Mouse (Mus musculus): ENCODE measurements around the gene Syt12. TPM values are rescaled to one million over a fixed set of nuclear protein-coding genes. Genes with fewer than 3 reads are reported as not detected.

Gene Syt12
- 0.40 TPM for polyA plus RNA-seq (2014; fragmentation: Illumina TruSeq; extraction: RNeasy Lipid Tissue Mini Kit (QIAGEN cat#74804); ENCODE audit: low read depth, low replicate concordance)

GRCm38 (mm10) chr19:4477345-4478189 lies at the start of gene Syt12:
Syt12 (minus strand) TSS chr19:4477447.

GRCm38 (mm10) chr19:4509986-4510963 lies 33.0 kb upstream of the Syt12 start, which contains the start of gene Pcx:
Pcx (plus strand) TSS chr19:4510472.

GRCm38 (mm10) chr19:4498062-4498933 lies 21.1 kb upstream of the Syt12 start, which contains the start of gene 2010003K11Rik:
2010003K11Rik (minus strand) TSS chr19:4498583.

GRCm38 (mm10) chr19:4439161-4439801 lies 38.0 kb downstream of the Syt12 start, which contains the start of gene Rhod:
Rhod (minus strand) TSS chr19:4439432.

GRCm38 (mm10) chr19:4397798-4398629 lies 79.2 kb downstream of the Syt12 start, which contains the start of gene Kdm2a:
Kdm2a (minus strand) TSS chr19:4398285.

Other genes starting within 250 kb of the Syt12 start
- not detected for gene Pold4, start 245.5 kb downstream of the Syt12 start, polyA plus RNA-seq (2014; fragmentation: Illumina TruSeq; extraction: RNeasy Lipid Tissue Mini Kit (QIAGEN cat#74804); ENCODE audit: low read depth, low replicate concordance)
- gene Ssh3, start 208.3 kb downstream of the Syt12 start, polyA plus RNA-seq (2014; fragmentation: Illumina TruSeq; extraction: RNeasy Lipid Tissue Mini Kit (QIAGEN cat#74804); ENCODE audit: low read depth, low replicate concordance): 1.7 TPM
- not detected for gene Ankrd13d, start 194.3 kb downstream of the Syt12 start, polyA plus RNA-seq (2014; fragmentation: Illumina TruSeq; extraction: RNeasy Lipid Tissue Mini Kit (QIAGEN cat#74804); ENCODE audit: low read depth, low replicate concordance)
- 11.2 TPM for gene Grk2, start 171.2 kb downstream of the Syt12 start, polyA plus RNA-seq (2014; fragmentation: Illumina TruSeq; extraction: RNeasy Lipid Tissue Mini Kit (QIAGEN cat#74804); ENCODE audit: low read depth, low replicate concordance)
- 50.5 TPM for gene Kdm2a, start 79.2 kb downstream of the Syt12 start, polyA plus RNA-seq (2014; fragmentation: Illumina TruSeq; extraction: RNeasy Lipid Tissue Mini Kit (QIAGEN cat#74804); ENCODE audit: low read depth, low replicate concordance)
- 3.3 TPM for gene Rhod, start 38.0 kb downstream of the Syt12 start, polyA plus RNA-seq (2014; fragmentation: Illumina TruSeq; extraction: RNeasy Lipid Tissue Mini Kit (QIAGEN cat#74804); ENCODE audit: low read depth, low replicate concordance)
- gene 2010003K11Rik, start 21.1 kb upstream of the Syt12 start, polyA plus RNA-seq (2014; fragmentation: Illumina TruSeq; extraction: RNeasy Lipid Tissue Mini Kit (QIAGEN cat#74804); ENCODE audit: low read depth, low replicate concordance): 0.81 TPM
- 2.8 TPM for gene Pcx, start 33.0 kb upstream of the Syt12 start, polyA plus RNA-seq (2014; fragmentation: Illumina TruSeq; extraction: RNeasy Lipid Tissue Mini Kit (QIAGEN cat#74804); ENCODE audit: low read depth, low replicate concordance)
- not detected for gene Lrfn4, start 138.2 kb upstream of the Syt12 start, polyA plus RNA-seq (2014; fragmentation: Illumina TruSeq; extraction: RNeasy Lipid Tissue Mini Kit (QIAGEN cat#74804); ENCODE audit: low read depth, low replicate concordance)
- 1.6 TPM for gene Rce1, start 148.2 kb upstream of the Syt12 start, polyA plus RNA-seq (2014; fragmentation: Illumina TruSeq; extraction: RNeasy Lipid Tissue Mini Kit (QIAGEN cat#74804); ENCODE audit: low read depth, low replicate concordance)
- 0.28 TPM for gene Gm960, start 221.2 kb upstream of the Syt12 start, polyA plus RNA-seq (2014; fragmentation: Illumina TruSeq; extraction: RNeasy Lipid Tissue Mini Kit (QIAGEN cat#74804); ENCODE audit: low read depth, low replicate concordance)
- 1.0 TPM for gene Sptbn2, start 233.7 kb upstream of the Syt12 start, polyA plus RNA-seq (2014; fragmentation: Illumina TruSeq; extraction: RNeasy Lipid Tissue Mini Kit (QIAGEN cat#74804); ENCODE audit: low read depth, low replicate concordance)